Mouse (Mus musculus) ovary, adult 18-20 months (tissue): ENCODE data around the gene Dnali1.

Source experiments
- DNase-seq: peaks from one replicate; pipeline ENCODE4 v3.0.0; 2022; ENCODE audit warnings: low spot score, mixed read lengths

The Dnali1 gene

GRCm38 (mm10) chr4:125029891-125030614 is 35.5 kb downstream of the Dnali1 start:
- DNase-seq: peak; percentile 85

GRCm38 (mm10) chr4:125020780-125021538 is 44.5 kb downstream of the Dnali1 start:
- DNase-seq: no peak

GRCm38 (mm10) chr4:125017431-125017830 is 48.1 kb downstream of the Dnali1 start:
- peak; percentile 86 for DNase-seq

GRCm38 (mm10) chr4:125015806-125016635 is 49.5 kb downstream of the Dnali1 start, which contains the start of gene Gnl2:
Gnl2 (plus strand) TSS chr4:125016585.
- no peak for DNase-seq

- no peak for DNase-seq
These were observed 56.8 kb downstream of the Dnali1 start for GRCm38 (mm10) chr4:125008712-125009111.

GRCm38 (mm10) chr4:125008220-125008619 is 57.3 kb downstream of the Dnali1 start:
- DNase-seq: no peak

GRCm38 (mm10) chr4:125007460-125007859 is 58.0 kb downstream of the Dnali1 start:
- no peak for DNase-seq
